Mouse (Mus musculus): ENCODE data around the gene Grik4.

GRCm38 (mm10) chr9:42686104-42686503 is 258.2 kb downstream of the Grik4 start:
- no peak for TF ChIP-seq GATA1 (IDR thresholded peaks at IDR 0.05; ENCODE audit: borderline replicate concordance, low read length)
- no peak for TF ChIP-seq FLI1 (IDR thresholded peaks at IDR 0.05; ENCODE audit: low read length)
